Mouse (Mus musculus): ENCODE measurements at regions not wholly inside any gene's neighbourhood (a gene's known extent, or its start where the extent isn't known, plus 50 kb on each side); places are given as distances from the start of the nearest gene placed in this dataset.
A peak's percentile ranks its signal among the peaks of the same experiment; 100 is the strongest.

GRCm38 (mm10) chr3:56590071-56590470 is 406.6 kb upstream of the Nbea start:
- no peak overlapping the region for H3K4me3 ChIP-seq (ENCODE audit: low read depth, low read length)
- peak; percentile 45; the same call in 1 of the 2 replicates for ATAC-seq

GRCm38 (mm10) chr3:56575422-56575821 is 391.9 kb upstream of the Nbea start:
- Histone ChIP-seq H3K4me2 (ENCODE audit: low read depth) (no peak overlapping the region), H3K27me3 (ENCODE audit: insufficient read depth, low read length) (no peaks in the 10 kb centered on the region), H3K27ac (ENCODE audit: low read depth, low read length) (no peak overlapping the region), H3K9me3 (ENCODE audit: low read length) (peaks cover 5% of the 10 kb centered on the region), H3K9ac (no peak overlapping the region), H3K4me1 (ENCODE audit: insufficient read depth) (no peaks in the 10 kb centered on the region), H3K36me3 (ENCODE audit: insufficient read depth) (no peaks in the 10 kb centered on the region), H3K4me3 (ENCODE audit: low read depth, low read length) (no peak overlapping the region)
- TF ChIP-seq CTCF (IDR thresholded peaks at IDR 0.05; ENCODE audit: low read depth) = no peak
- ATAC-seq = no peak
- WGBS = 72% methylated on average over 5 of the region's 5 CpGs
- DNase-seq = no peak

More at GRCm38 (mm10) chr3:56590071-56590470, 406.6 kb upstream of the Nbea start:
- WGBS = 48% methylated on average over 6 of the region's 6 CpGs
- TF ChIP-seq CTCF (IDR thresholded peaks at IDR 0.05; ENCODE audit: low read depth) = no peak
- peak; percentile 54 for DNase-seq
- Histone ChIP-seq H3K27me3 (ENCODE audit: insufficient read depth, low read length) (no peaks in the 10 kb centered on the region), H3K27ac (ENCODE audit: low read depth, low read length) (peak overlapping the region; percentile 50; the same call in 1 of the 2 replicates), H3K9ac (no peak overlapping the region), H3K4me2 (ENCODE audit: low read depth) (no peak overlapping the region), H3K36me3 (ENCODE audit: insufficient read depth) (no peaks in the 10 kb centered on the region), H3K9me3 (ENCODE audit: low read length) (no peaks in the 10 kb centered on the region), H3K4me1 (ENCODE audit: insufficient read depth) (no peaks in the 10 kb centered on the region)

DNA sequence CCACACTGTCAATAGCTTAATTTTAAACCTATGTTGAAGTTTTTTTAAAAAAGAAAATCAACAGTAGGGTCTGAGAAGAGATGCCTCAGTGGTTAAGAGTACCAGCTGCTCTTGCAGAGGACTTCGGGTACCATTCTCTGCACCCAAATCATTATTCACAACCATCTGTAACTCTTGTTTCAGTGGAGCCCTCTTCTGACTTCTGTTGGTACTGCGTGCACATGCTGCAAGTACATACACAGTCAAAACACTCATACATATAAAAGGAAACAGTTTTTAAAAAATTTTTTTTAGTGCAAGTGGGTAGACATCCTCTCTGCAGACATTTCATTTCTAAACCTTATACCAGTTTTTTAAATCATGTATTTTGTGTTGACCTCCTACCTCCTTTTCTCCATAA is 352.7 kb upstream of the Nbea start:
- DNase-seq = no peak
- Histone ChIP-seq H3K36me3 (ENCODE audit: insufficient read depth) (no peaks in the 10 kb centered on the region), H3K27me3 (ENCODE audit: insufficient read depth, low read length) (no peaks in the 10 kb centered on the region), H3K9ac (no peak overlapping the region), H3K4me2 (ENCODE audit: low read depth) (no peak overlapping the region), H3K4me1 (ENCODE audit: insufficient read depth) (no peaks in the 10 kb centered on the region), H3K9me3 (ENCODE audit: low read length) (no peaks in the 10 kb centered on the region), H3K27ac (ENCODE audit: low read depth, low read length) (no peak overlapping the region), H3K4me3 (ENCODE audit: low read depth, low read length) (no peak overlapping the region)
- peak; percentile 35 for TF ChIP-seq CTCF (IDR thresholded peaks at IDR 0.05; ENCODE audit: low read depth)
- no peak for ATAC-seq
- WGBS = 87% methylated on average over 2 of the region's 2 CpGs

DNA sequence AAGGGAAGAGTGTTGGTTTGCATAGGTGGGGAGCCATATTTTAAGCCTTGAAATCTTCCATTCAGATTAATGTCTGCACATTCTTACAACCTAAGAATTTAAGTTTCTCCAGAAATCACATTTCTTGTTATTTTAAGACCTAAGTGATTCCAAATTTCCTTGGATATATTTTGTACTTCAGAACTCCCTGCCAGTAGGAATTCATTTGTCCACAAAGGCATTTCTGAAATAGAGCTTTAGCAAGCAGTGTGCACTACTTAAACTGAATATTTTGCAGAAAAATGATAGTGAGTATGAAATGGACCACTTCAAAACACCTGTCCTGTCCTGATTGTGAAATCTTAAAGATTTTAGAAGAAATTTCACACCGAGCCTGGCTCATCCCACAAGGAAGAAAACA is 320.9 kb upstream of the Nbea start:
- Histone ChIP-seq H3K27ac (ENCODE audit: low read depth, low read length) (no peak overlapping the region), H3K27me3 (ENCODE audit: insufficient read depth, low read length) (no peaks in the 10 kb centered on the region), H3K9me3 (ENCODE audit: low read length) (no peaks in the 10 kb centered on the region), H3K4me1 (ENCODE audit: insufficient read depth) (no peaks in the 10 kb centered on the region), H3K9ac (no peak overlapping the region), H3K4me2 (ENCODE audit: low read depth) (no peak overlapping the region), H3K4me3 (ENCODE audit: low read depth, low read length) (no peak overlapping the region), H3K36me3 (ENCODE audit: insufficient read depth) (no peaks in the 10 kb centered on the region)
- 78% methylated on average over 1 of the region's 1 CpGs for WGBS
- no peak for DNase-seq
- no peak for ATAC-seq
- TF ChIP-seq CTCF (IDR thresholded peaks at IDR 0.05; ENCODE audit: low read depth) = no peak

GRCm38 (mm10) chr3:56499301-56499700 is 315.8 kb upstream of the Nbea start:
- no peaks in the 10 kb centered on the region for H3K27me3 ChIP-seq (ENCODE audit: insufficient read depth, low read length)
- no peak for TF ChIP-seq CTCF (IDR thresholded peaks at IDR 0.05; ENCODE audit: low read depth)
- no peak overlapping the region for H3K9ac ChIP-seq
- H3K4me1 ChIP-seq (ENCODE audit: insufficient read depth) = no peaks in the 10 kb centered on the region
- no peak overlapping the region for H3K4me3 ChIP-seq (ENCODE audit: low read depth, low read length)
- no peak overlapping the region for H3K27ac ChIP-seq (ENCODE audit: low read depth, low read length)
- H3K36me3 ChIP-seq (ENCODE audit: insufficient read depth) = no peaks in the 10 kb centered on the region
- WGBS = 27% methylated on average over 1 of the region's 1 CpGs
- ATAC-seq (peak; percentile 88), DNase-seq (peak; percentile 56)
- no peaks in the 10 kb centered on the region for H3K9me3 ChIP-seq (ENCODE audit: low read length)
- no peak overlapping the region for H3K4me2 ChIP-seq (ENCODE audit: low read depth)

DNA sequence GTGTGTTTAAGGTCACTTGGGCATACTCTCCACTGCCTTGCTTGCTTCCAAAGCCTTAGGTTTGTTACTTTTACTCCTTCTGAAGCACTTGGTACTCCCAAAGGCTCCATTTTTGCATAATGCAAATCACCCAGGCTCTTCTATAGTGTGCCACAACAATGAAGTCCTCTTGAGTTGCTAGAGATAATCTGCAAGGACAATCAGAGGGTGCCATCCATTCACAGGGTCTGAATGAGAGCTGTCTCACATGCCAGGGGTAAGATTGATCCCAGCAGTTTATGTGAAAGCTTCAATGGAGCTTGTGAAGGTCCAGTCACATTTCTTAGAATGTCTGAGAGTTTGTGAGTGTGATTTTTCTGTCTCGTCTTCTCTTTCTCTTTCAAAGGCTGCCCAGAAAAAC is 310.4 kb upstream of the Nbea start:
- no peak overlapping the region for H3K4me3 ChIP-seq (ENCODE audit: low read depth, low read length)
- 12% methylated on average over 1 of the region's 1 CpGs for WGBS
- ATAC-seq (no peak), DNase-seq (no peak)
- no peak overlapping the region for H3K27ac ChIP-seq (ENCODE audit: low read depth, low read length)
- no peaks in the 10 kb centered on the region for H3K36me3 ChIP-seq (ENCODE audit: insufficient read depth)
- H3K9ac ChIP-seq = no peak overlapping the region
- H3K4me1 ChIP-seq (ENCODE audit: insufficient read depth) = no peaks in the 10 kb centered on the region
- H3K9me3 ChIP-seq (ENCODE audit: low read length) = no peaks in the 10 kb centered on the region
- TF ChIP-seq CTCF (IDR thresholded peaks at IDR 0.05; ENCODE audit: low read depth) = no peak
- H3K4me2 ChIP-seq (ENCODE audit: low read depth) = no peak overlapping the region
- no peaks in the 10 kb centered on the region for H3K27me3 ChIP-seq (ENCODE audit: insufficient read depth, low read length)

- H3K27me3 ChIP-seq (ENCODE audit: insufficient read depth, low read length) = no peaks in the 10 kb centered on the region
- ATAC-seq = no peak
- whole genome bisulfite sequencing = 52% methylated on average over 5 of the region's 5 CpGs
- no peak overlapping the region for H3K27ac ChIP-seq (ENCODE audit: low read depth, low read length)
- no peaks in the 10 kb centered on the region for H3K9me3 ChIP-seq (ENCODE audit: low read length)
- no peak for DNase-seq
- H3K9ac ChIP-seq = no peak overlapping the region
- H3K36me3 ChIP-seq (ENCODE audit: insufficient read depth) = no peaks in the 10 kb centered on the region
- no peak overlapping the region for H3K4me2 ChIP-seq (ENCODE audit: low read depth)
- TF ChIP-seq CTCF (IDR thresholded peaks at IDR 0.05; ENCODE audit: low read depth) = no peak
- no peaks in the 10 kb centered on the region for H3K4me1 ChIP-seq (ENCODE audit: insufficient read depth)
- H3K4me3 ChIP-seq (ENCODE audit: low read depth, low read length) = no peak overlapping the region
These were observed 305.7 kb upstream of the Nbea start for GRCm38 (mm10) chr3:56489154-56489553.

Measured in forebrain, postnatal 0 days (tissue).